Mouse (Mus musculus): ENCODE results near the gene 2210408I21Rik. TPM values are rescaled to one million over a fixed set of nuclear protein-coding genes. Genes with fewer than 3 reads are reported as not detected.
"Not testable (repeated sequence)": the region's sequence is repeated elsewhere in the genome, so short reads cannot be mapped to it uniquely, and the experiment has no call there.

The 2210408I21Rik gene
- 5.0 and 5.2 TPM in 2 replicates for polyA plus RNA-seq (2015; fragmentation: Nextera tagmentation; extraction: Ambion mirVana)

- Histone ChIP-seq H3K27me3 (ENCODE audit: control insufficient read depth, insufficient read depth, low read length) (no peaks in the 10 kb centered on the region), H3K4me3 (ENCODE audit: low read length) (peak within 1 kb of the TSS; percentile 71), H3K4me1 (ENCODE audit: control insufficient read depth, insufficient read depth, low read length) (peaks cover 2% of the 10 kb centered on the region; the same call in 1 of the 2 replicates), H3K9me3 (replicated peaks; ENCODE audit: control insufficient read depth, low read length) (no peaks in the 10 kb centered on the region), H3K4me2 (ENCODE audit: low read depth, low read length) (peak within 1 kb of the TSS; percentile 72), H3K27ac (ENCODE audit: low read length) (peak within 1 kb of the TSS; percentile 81), H3K36me3 (ENCODE audit: control insufficient read depth, insufficient read depth) (no peaks in the 10 kb centered on the region), H3K9ac (ENCODE audit: low read length) (peak within 1 kb of the TSS; percentile 81)
- WGBS, result under 1% methylated on average over 65 of the region's 65 CpGs
- ATAC-seq (replicated peaks; ENCODE audit: extremely low read depth, insufficient read depth, low FRiP score), result peak; percentile 97
Observed at GRCm38 (mm10) chr13:77134931-77135620, at the start of gene 2210408I21Rik, which contains the start of gene Slf1. Gene 2210408I21Rik, plus strand, starts transcription at chr13:77135540. Gene Slf1, minus strand, starts transcription at chr13:77135473.

GRCm38 (mm10) chr13:77092876-77093275 lies 42.5 kb upstream of the 2210408I21Rik start:
- H3K27ac ChIP-seq (ENCODE audit: low read length), result not testable (repeated sequence)

GRCm38 (mm10) chr13:77107734-77108133 lies 27.6 kb upstream of the 2210408I21Rik start:
- no peak overlapping the region for H3K9ac ChIP-seq (ENCODE audit: low read length)
- H3K27ac ChIP-seq (ENCODE audit: low read length), result no peak overlapping the region
- no peak overlapping the region for H3K4me2 ChIP-seq (ENCODE audit: low read depth, low read length)
- no peaks in the 10 kb centered on the region for H3K9me3 ChIP-seq (replicated peaks; ENCODE audit: control insufficient read depth, low read length)
- H3K36me3 ChIP-seq (ENCODE audit: control insufficient read depth, insufficient read depth), result 0 out of 2 replicates have a peak, but pooled peaks cover 4% of the 10 kb centered on the region
- no peaks in the 10 kb centered on the region for H3K4me1 ChIP-seq (ENCODE audit: control insufficient read depth, insufficient read depth, low read length)
- no peaks in the 10 kb centered on the region for H3K27me3 ChIP-seq (ENCODE audit: control insufficient read depth, insufficient read depth, low read length)
- H3K4me3 ChIP-seq (ENCODE audit: low read length), result no peak overlapping the region
- no peak for ATAC-seq (replicated peaks; ENCODE audit: extremely low read depth, insufficient read depth, low FRiP score)

More at GRCm38 (mm10) chr13:77092876-77093275, 42.5 kb upstream of the 2210408I21Rik start:
- H3K4me2 ChIP-seq (ENCODE audit: low read depth, low read length); H3K9me3 ChIP-seq (replicated peaks; ENCODE audit: control insufficient read depth, low read length); H3K4me3 ChIP-seq (ENCODE audit: low read length); ATAC-seq (replicated peaks; ENCODE audit: extremely low read depth, insufficient read depth, low FRiP score); H3K27me3 ChIP-seq (ENCODE audit: control insufficient read depth, insufficient read depth, low read length); H3K36me3 ChIP-seq (ENCODE audit: control insufficient read depth, insufficient read depth); H3K4me1 ChIP-seq (ENCODE audit: control insufficient read depth, insufficient read depth, low read length); H3K9ac ChIP-seq (ENCODE audit: low read length): not testable (repeated sequence)
- 96% methylated on average over 1 of the region's 1 CpGs for whole genome bisulfite sequencing

GRCm38 (mm10) chr13:77118695-77119094 lies 16.6 kb upstream of the 2210408I21Rik start:
- H3K4me3 ChIP-seq (ENCODE audit: low read length), result no peak overlapping the region
- 91% methylated on average over 4 of the region's 4 CpGs for WGBS
- ATAC-seq (replicated peaks; ENCODE audit: extremely low read depth, insufficient read depth, low FRiP score), result no peak
- no peak overlapping the region for H3K4me2 ChIP-seq (ENCODE audit: low read depth, low read length)
- H3K9me3 ChIP-seq (replicated peaks; ENCODE audit: control insufficient read depth, low read length), result no peaks in the 10 kb centered on the region
- no peaks in the 10 kb centered on the region for H3K27me3 ChIP-seq (ENCODE audit: control insufficient read depth, insufficient read depth, low read length)
- H3K4me1 ChIP-seq (ENCODE audit: control insufficient read depth, insufficient read depth, low read length), result no peaks in the 10 kb centered on the region
- H3K9ac ChIP-seq (ENCODE audit: low read length), result no peak overlapping the region
- no peaks in the 10 kb centered on the region for H3K36me3 ChIP-seq (ENCODE audit: control insufficient read depth, insufficient read depth)
- no peak overlapping the region for H3K27ac ChIP-seq (ENCODE audit: low read length)

GRCm38 (mm10) chr13:77125159-77125558 lies 10.2 kb upstream of the 2210408I21Rik start:
- no peaks in the 10 kb centered on the region for H3K4me1 ChIP-seq (ENCODE audit: control insufficient read depth, insufficient read depth, low read length)
- no peaks in the 10 kb centered on the region for H3K27me3 ChIP-seq (ENCODE audit: control insufficient read depth, insufficient read depth, low read length)
- H3K9ac ChIP-seq (ENCODE audit: low read length), result no peak overlapping the region
- 0 out of 2 replicates have a peak, but pooled peaks cover 2% of the 10 kb centered on the region for H3K36me3 ChIP-seq (ENCODE audit: control insufficient read depth, insufficient read depth)
- no peaks in the 10 kb centered on the region for H3K9me3 ChIP-seq (replicated peaks; ENCODE audit: control insufficient read depth, low read length)
- ATAC-seq (replicated peaks; ENCODE audit: extremely low read depth, insufficient read depth, low FRiP score), result no peak
- WGBS, result 94% methylated on average over 3 of the region's 3 CpGs
- no peak overlapping the region for H3K27ac ChIP-seq (ENCODE audit: low read length)
- H3K4me2 ChIP-seq (ENCODE audit: low read depth, low read length), result no peak overlapping the region
- H3K4me3 ChIP-seq (ENCODE audit: low read length), result no peak overlapping the region

GRCm38 (mm10) chr13:77128240-77128639 lies 7.1 kb upstream of the 2210408I21Rik start:
- no peaks in the 10 kb centered on the region for H3K27me3 ChIP-seq (ENCODE audit: control insufficient read depth, insufficient read depth, low read length)
- no peak overlapping the region for H3K4me3 ChIP-seq (ENCODE audit: low read length)
- H3K4me2 ChIP-seq (ENCODE audit: low read depth, low read length), result no peak overlapping the region
- no peaks in the 10 kb centered on the region for H3K9me3 ChIP-seq (replicated peaks; ENCODE audit: control insufficient read depth, low read length)
- no peak for ATAC-seq (replicated peaks; ENCODE audit: extremely low read depth, insufficient read depth, low FRiP score)
- WGBS, result 71% methylated on average over 2 of the region's 2 CpGs
- H3K27ac ChIP-seq (ENCODE audit: low read length), result no peak overlapping the region
- H3K36me3 ChIP-seq (ENCODE audit: control insufficient read depth, insufficient read depth), result 0 out of 2 replicates have a peak, but pooled peaks cover 2% of the 10 kb centered on the region
- H3K9ac ChIP-seq (ENCODE audit: low read length), result no peak overlapping the region
- peaks cover 2% of the 10 kb centered on the region; the same call in 1 of the 2 replicates for H3K4me1 ChIP-seq (ENCODE audit: control insufficient read depth, insufficient read depth, low read length)

- H3K4me2 ChIP-seq (ENCODE audit: low read depth, low read length), result no peak overlapping the region
- H3K27ac ChIP-seq (ENCODE audit: low read length), result no peak overlapping the region; the same call in 1 of the 2 replicates
Observed at GRCm38 (mm10) chr13:77131132-77131531, 4.2 kb upstream of the 2210408I21Rik start.

GRCm38 (mm10) chr13:77135621-77135981 lies 261 bp downstream of the 2210408I21Rik start:
- H3K9ac ChIP-seq (ENCODE audit: low read length), result peak overlapping the region; percentile 81
- H3K4me3 ChIP-seq (ENCODE audit: low read length), result peak overlapping the region; percentile 71
- ATAC-seq (replicated peaks; ENCODE audit: extremely low read depth, insufficient read depth, low FRiP score), result peak; percentile 35; the same call in 1 of the 2 replicates
- no peaks in the 10 kb centered on the region for H3K27me3 ChIP-seq (ENCODE audit: control insufficient read depth, insufficient read depth, low read length)
- WGBS, result under 1% methylated on average over 11 of the region's 11 CpGs
- peaks cover 2% of the 10 kb centered on the region; the same call in 1 of the 2 replicates for H3K4me1 ChIP-seq (ENCODE audit: control insufficient read depth, insufficient read depth, low read length)
- no peaks in the 10 kb centered on the region for H3K36me3 ChIP-seq (ENCODE audit: control insufficient read depth, insufficient read depth)
- peak overlapping the region; percentile 33 for H3K27ac ChIP-seq (ENCODE audit: low read length)
- peak overlapping the region; percentile 72 for H3K4me2 ChIP-seq (ENCODE audit: low read depth, low read length)
- no peaks in the 10 kb centered on the region for H3K9me3 ChIP-seq (replicated peaks; ENCODE audit: control insufficient read depth, low read length)

More at GRCm38 (mm10) chr13:77131132-77131531, 4.2 kb upstream of the 2210408I21Rik start:
- peaks cover 2% of the 10 kb centered on the region; the same call in 1 of the 2 replicates for H3K4me1 ChIP-seq (ENCODE audit: control insufficient read depth, insufficient read depth, low read length)
- H3K27me3 ChIP-seq (ENCODE audit: control insufficient read depth, insufficient read depth, low read length), result no peaks in the 10 kb centered on the region
- no peaks in the 10 kb centered on the region for H3K9me3 ChIP-seq (replicated peaks; ENCODE audit: control insufficient read depth, low read length)
- H3K9ac ChIP-seq (ENCODE audit: low read length), result no peak overlapping the region
- H3K4me3 ChIP-seq (ENCODE audit: low read length), result no peak overlapping the region
- no peaks in the 10 kb centered on the region for H3K36me3 ChIP-seq (ENCODE audit: control insufficient read depth, insufficient read depth)
- ATAC-seq (replicated peaks; ENCODE audit: extremely low read depth, insufficient read depth, low FRiP score), result no peak
- WGBS, result 47% methylated on average over 2 of the region's 2 CpGs

- ATAC-seq (replicated peaks; ENCODE audit: extremely low read depth, insufficient read depth, low FRiP score), result no peak
- H3K9me3 ChIP-seq (replicated peaks; ENCODE audit: control insufficient read depth, low read length), result no peaks in the 10 kb centered on the region
- H3K4me2 ChIP-seq (ENCODE audit: low read depth, low read length), result no peak overlapping the region
- H3K27ac ChIP-seq (ENCODE audit: low read length), result no peak overlapping the region
- H3K9ac ChIP-seq (ENCODE audit: low read length), result no peak overlapping the region
- WGBS, result 88% methylated on average over 2 of the region's 2 CpGs
- no peaks in the 10 kb centered on the region for H3K36me3 ChIP-seq (ENCODE audit: control insufficient read depth, insufficient read depth)
- H3K27me3 ChIP-seq (ENCODE audit: control insufficient read depth, insufficient read depth, low read length), result no peaks in the 10 kb centered on the region
- no peak overlapping the region for H3K4me3 ChIP-seq (ENCODE audit: low read length)
- no peaks in the 10 kb centered on the region for H3K4me1 ChIP-seq (ENCODE audit: control insufficient read depth, insufficient read depth, low read length)
Observed at GRCm38 (mm10) chr13:77140890-77141289, 5.5 kb downstream of the 2210408I21Rik start.
